Mouse (Mus musculus) lung, postnatal 0 days (tissue): ENCODE results near the gene Npr1. TPM values are rescaled to one million over a fixed set of nuclear protein-coding genes. Genes with fewer than 3 reads are reported as not detected.
A peak's percentile ranks its signal among the peaks of the same experiment; 100 is the strongest.

ENCODE experiments used
- ATAC-seq: fragments of 200-750 bp; cut with Nextera tagmentation; 2 replicates; pipeline ENCODE4 v1.8.0; 2017; ENCODE audit warnings: moderate library complexity
- DNase-seq: peaks from one replicate; pipeline ENCODE4 v3.0.0-alpha.2; 2016; ENCODE audit warnings: low spot score
- H3K27ac ChIP-seq: fragments of 300-500 bp; sonication (generic); 2 replicates; pipeline ENCODE4 v1.5.1; 2014; ENCODE audit warnings: antibody characterized with exemption, mild to moderate bottlenecking, low read length, mixed read lengths
- H3K27me3 ChIP-seq: fragments of 300-500 bp; sonication (generic); replicated peaks from 2 replicates; pipeline ENCODE4 v1.6.1; 2014; ENCODE audit warnings: low read length, mixed read lengths; ENCODE audit not compliant: insufficient read depth
- H3K36me3 ChIP-seq: fragments of 300-500 bp; sonication (generic); 2 replicates; pipeline ENCODE4 v1.6.1; 2014; ENCODE audit warnings: low read length, mixed read lengths; ENCODE audit not compliant: insufficient read depth
- H3K4me1 ChIP-seq: fragments of 300-500 bp; sonication (generic); 2 replicates; pipeline ENCODE4 v1.6.1; 2014; ENCODE audit warnings: antibody characterized with exemption, low read depth, low read length, mixed read lengths; ENCODE audit not compliant: insufficient read depth
- H3K4me2 ChIP-seq: fragments of 300-500 bp; sonication (generic); replicated peaks from 2 replicates; pipeline ENCODE4 v1.6.1; 2014; ENCODE audit warnings: low read depth, mild to moderate bottlenecking, low read length, moderate library complexity, mixed read lengths
- H3K4me3 ChIP-seq: fragments of 300-500 bp; sonication (generic); 2 replicates; pipeline ENCODE4 v1.5.1; 2014; ENCODE audit warnings: low read depth, low read length
- H3K9ac ChIP-seq: fragments of 300-500 bp; sonication (generic); replicated peaks from 2 replicates; pipeline ENCODE4 v1.6.1; 2014; ENCODE audit warnings: low read depth, mild to moderate bottlenecking
- H3K9me3 ChIP-seq: fragments of 300-500 bp; sonication (generic); 2 replicates; pipeline ENCODE4 v1.6.1; 2016; ENCODE audit warnings: low read length, mixed read lengths
- CTCF ChIP-seq: IDR thresholded peaks from 2 replicates; pipeline ENCODE4 v1.5.1; 2016; ENCODE audit warnings: antibody characterized with exemption, mild to moderate bottlenecking
- EP300 ChIP-seq: IDR thresholded peaks from 2 replicates; pipeline ENCODE4 v1.6.1; 2016; ENCODE audit warnings: antibody characterized with exemption, mild to moderate bottlenecking, control low read depth
- WGBS: fragments of 180-500 bp; shearing (Covaris S2); extraction: QIAGEN DNeasy Blood & Tissue Kit; methylation state at CpG from one replicate; pipeline ENCODE4 v1.1.7; 2014; 5-methylcytosine and 5-hydroxymethylcytosine counted together
- polyA plus RNA-seq: library from polyadenylated mRNA; unstranded; fragments of >200 nt; fragmentation: Nextera tagmentation; extraction: Ambion mirVana; gene quantifications from 2 replicates; pipeline ENCODE4 v1.2.1, GENCODE M21; 2015

Npr1 gene
- polyA plus RNA-seq, 1 experiment from 2014 or later, result 30.0 TPM

DNA sequence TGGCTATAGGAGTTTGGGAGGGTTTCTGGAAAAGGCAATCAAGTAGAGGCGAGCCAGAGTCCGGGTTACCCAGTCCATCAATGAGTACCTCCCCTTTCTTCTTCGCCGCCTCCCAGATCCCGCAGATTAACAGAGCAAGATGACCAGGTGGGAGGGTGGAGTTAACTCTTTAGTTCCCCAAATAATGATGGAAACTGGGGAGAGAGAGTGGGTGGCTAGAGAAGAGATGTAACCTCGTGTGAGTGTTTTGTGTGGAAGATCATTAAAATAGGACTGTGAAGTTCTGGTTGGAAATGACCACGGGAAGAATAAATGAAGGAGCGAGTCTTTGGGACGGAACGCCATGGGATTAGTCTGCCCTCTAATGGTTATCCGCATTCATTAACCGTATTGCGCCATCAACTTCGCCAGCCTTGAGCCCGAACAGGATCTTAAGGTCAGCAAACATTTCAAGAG is 673 bp upstream of the Npr1 start:
- Histone ChIP-seq H3K9ac (0 out of 2 replicates have a peak overlapping the region, but pooled peaks have one; percentile 32), H3K9me3 (no peaks in the 10 kb centered on the region), H3K4me1 (no peaks in the 10 kb centered on the region; the same call in 1 of the 2 replicates), H3K4me3 (peak overlapping the region; percentile 71), H3K27me3 (no peaks in the 10 kb centered on the region), H3K36me3 (no peaks in the 10 kb centered on the region), H3K4me2 (peak overlapping the region; percentile 91), H3K27ac (peak overlapping the region; percentile 81)
- WGBS, result under 1% methylated on average over 15 of the region's 15 CpGs
- ATAC-seq (peak; percentile 64), DNase-seq (peak; percentile 95)
- TF ChIP-seq CTCF (peak; percentile 90), EP300 (peak; percentile 59)

DNA sequence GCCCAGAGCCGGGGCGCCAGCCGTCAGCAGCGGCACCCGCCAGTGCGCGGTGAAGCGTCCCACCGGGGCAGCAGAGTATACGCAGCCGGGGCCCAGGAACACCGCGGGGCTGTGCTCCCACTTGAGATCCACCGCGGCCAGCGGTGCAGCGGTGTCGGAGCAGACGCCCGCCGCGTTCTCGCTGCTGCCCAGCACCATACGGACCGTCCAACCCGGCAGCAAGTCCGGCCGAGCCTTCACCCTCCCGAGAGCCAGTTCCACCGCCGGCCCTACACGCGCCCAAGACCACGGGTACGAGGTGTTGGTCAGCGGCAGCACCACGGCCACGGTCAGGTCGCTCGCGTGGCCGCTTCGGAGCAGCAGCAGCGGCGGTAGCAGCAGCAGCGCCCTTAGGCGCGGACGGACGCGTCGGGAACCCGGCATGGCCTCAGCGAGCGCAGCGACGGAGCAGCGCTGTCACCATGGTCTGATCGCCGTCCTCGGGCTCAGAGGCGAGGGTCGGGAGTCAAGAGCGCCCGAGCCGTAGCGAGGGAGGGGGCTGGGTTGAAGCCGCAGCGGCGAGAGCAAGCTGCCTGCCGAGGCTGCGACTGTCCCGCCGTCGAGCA is 483 bp downstream of the Npr1 start:
- Histone ChIP-seq H3K36me3 (no peaks in the 10 kb centered on the region), H3K27ac (peak overlapping the region; percentile 89), H3K9ac (peak overlapping the region; percentile 74), H3K27me3 (no peaks in the 10 kb centered on the region), H3K9me3 (no peaks in the 10 kb centered on the region), H3K4me3 (peak overlapping the region; percentile 71), H3K4me1 (no peaks in the 10 kb centered on the region; the same call in 1 of the 2 replicates), H3K4me2 (peak overlapping the region; percentile 91)
- WGBS, result under 1% methylated on average over 73 of the region's 75 CpGs
- TF ChIP-seq EP300 (no peak), CTCF (no peak)
- DNase-seq, result peak; percentile 31
- ATAC-seq, result peak; percentile 34

DNA sequence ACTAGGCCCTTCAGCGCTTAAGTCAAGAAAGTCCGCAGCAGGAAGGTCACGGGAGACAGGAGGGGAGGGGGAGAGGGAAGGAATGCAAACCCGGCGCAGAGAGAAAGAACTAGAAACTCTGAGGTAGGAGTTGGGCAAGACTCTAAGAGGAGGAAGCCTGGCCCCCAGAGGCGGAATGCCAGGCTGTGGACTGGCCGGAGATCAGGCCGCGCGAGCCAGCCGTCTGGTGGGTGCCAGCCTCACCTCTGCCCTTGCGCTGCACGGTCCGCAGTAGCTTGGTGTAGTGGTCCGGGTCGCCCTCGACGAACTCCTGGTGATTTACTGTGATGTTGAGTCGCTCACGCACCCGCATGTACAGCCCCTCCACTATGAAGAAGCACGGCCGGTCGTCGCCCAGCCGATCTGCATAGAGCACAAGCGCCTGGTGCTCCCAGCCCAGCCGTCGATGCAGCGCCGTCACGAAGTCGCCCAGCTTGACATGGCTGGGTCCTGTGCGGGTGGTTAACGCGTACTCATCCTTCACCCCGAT is 1.1 kb downstream of the Npr1 start:
- no peak; the same call in 1 of the 2 replicates for TF ChIP-seq CTCF
- TF ChIP-seq EP300, result no peak
- H3K27me3 ChIP-seq, result no peaks in the 10 kb centered on the region
- WGBS, result 6% methylated on average over 31 of the region's 37 CpGs
- H3K9me3 ChIP-seq, result no peaks in the 10 kb centered on the region
- ATAC-seq, result peak; percentile 75
- no peaks in the 10 kb centered on the region for H3K36me3 ChIP-seq
- H3K4me1 ChIP-seq, result no peaks in the 10 kb centered on the region; the same call in 1 of the 2 replicates
- peak overlapping the region; percentile 74 for H3K9ac ChIP-seq
- H3K4me3 ChIP-seq, result peak overlapping the region; percentile 71
- H3K27ac ChIP-seq, result peak overlapping the region; percentile 89
- peak overlapping the region; percentile 91 for H3K4me2 ChIP-seq
- peak; percentile 94 for DNase-seq

DNA sequence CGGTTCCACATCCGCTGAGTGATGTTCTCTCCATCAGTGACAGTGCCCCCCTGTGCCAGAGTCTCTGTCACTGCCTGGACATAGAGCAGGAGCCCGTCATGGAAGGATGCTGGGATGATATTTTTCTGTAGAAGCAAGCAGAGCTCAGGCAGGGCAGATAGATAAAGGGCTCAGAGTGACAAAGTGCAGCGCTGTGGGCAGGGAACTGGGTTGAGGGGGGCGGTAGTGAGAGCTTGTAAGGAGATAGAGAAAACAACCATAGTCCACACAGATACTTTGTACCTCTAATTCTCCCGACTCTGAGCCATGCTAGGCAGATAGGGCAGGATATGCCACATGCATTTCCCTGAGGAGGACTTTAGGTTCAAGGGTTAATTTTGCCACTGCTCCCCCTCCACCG is 3.1 kb downstream of the Npr1 start:
- Histone ChIP-seq H3K36me3 (no peaks in the 10 kb centered on the region), H3K9me3 (no peaks in the 10 kb centered on the region), H3K9ac (no peak overlapping the region), H3K4me3 (0 out of 2 replicates have a peak overlapping the region, but pooled peaks have one; percentile 71), H3K27ac (no peak overlapping the region), H3K27me3 (no peaks in the 10 kb centered on the region), H3K4me1 (no peaks in the 10 kb centered on the region; the same call in 1 of the 2 replicates), H3K4me2 (peak overlapping the region; percentile 91)
- TF ChIP-seq CTCF (peak; percentile 12; the same call in 1 of the 2 replicates), EP300 (no peak)
- no peak for ATAC-seq
- WGBS, result 43% methylated on average over 7 of the region's 7 CpGs
- DNase-seq, result no peak

DNA sequence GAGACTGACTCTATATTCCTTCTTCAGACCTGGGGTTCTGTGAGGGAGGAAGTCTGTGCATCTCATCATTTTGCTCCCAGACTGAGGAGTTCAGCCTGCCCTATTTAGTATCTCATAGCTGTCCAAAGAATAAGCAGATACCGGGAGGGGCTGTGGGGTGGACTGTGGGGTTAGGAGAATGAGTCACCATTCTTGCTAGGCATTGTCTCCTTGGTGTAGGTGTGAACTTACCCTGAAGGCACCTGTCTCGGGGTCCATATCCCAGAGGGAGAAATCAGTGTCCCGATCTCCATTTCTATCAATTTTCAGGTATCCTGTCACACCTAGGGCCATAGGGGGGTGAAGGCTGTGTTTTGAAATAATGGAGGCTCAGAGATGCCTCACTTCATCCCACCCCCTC is 3.7 kb downstream of the Npr1 start:
- Histone ChIP-seq H3K4me2 (no peak overlapping the region), H3K9me3 (no peaks in the 10 kb centered on the region), H3K4me1 (no peaks in the 10 kb centered on the region; the same call in 1 of the 2 replicates), H3K4me3 (no peak overlapping the region), H3K9ac (no peak overlapping the region), H3K27ac (no peak overlapping the region), H3K36me3 (no peaks in the 10 kb centered on the region), H3K27me3 (no peaks in the 10 kb centered on the region)
- TF ChIP-seq CTCF (no peak), EP300 (no peak)
- DNase-seq (no peak), ATAC-seq (no peak)
- WGBS, result 83% methylated on average over 3 of the region's 3 CpGs

DNA sequence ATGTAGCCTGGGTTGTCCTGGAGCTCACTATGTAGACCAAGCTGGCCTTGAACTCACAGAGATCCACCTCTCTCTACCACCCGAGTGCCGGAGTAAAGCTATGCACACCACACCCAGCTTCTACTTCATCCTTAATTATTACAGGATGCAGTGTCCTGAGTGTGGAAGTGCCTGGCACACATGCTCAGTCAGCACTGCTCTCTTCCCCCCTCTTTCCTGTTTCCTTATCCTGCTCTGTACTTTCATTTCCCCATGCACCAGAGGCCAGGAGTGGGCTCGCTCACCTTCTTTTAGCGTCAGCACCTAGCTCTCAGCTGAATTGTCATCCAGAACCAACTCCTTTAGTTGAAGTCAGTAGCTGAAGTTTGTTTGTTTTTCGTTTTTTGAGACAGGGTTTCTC is 5.4 kb downstream of the Npr1 start:
- H3K4me1 ChIP-seq, result no peaks in the 10 kb centered on the region; the same call in 1 of the 2 replicates
- no peak overlapping the region for H3K9ac ChIP-seq
- ATAC-seq (no peak), DNase-seq (no peak)
- H3K4me3 ChIP-seq, result no peak overlapping the region
- no peaks in the 10 kb centered on the region for H3K27me3 ChIP-seq
- TF ChIP-seq EP300 (no peak), CTCF (no peak)
- H3K27ac ChIP-seq, result no peak overlapping the region
- 0 out of 2 replicates have a peak, but pooled peaks cover 6% of the 10 kb centered on the region for H3K36me3 ChIP-seq
- no peak overlapping the region for H3K4me2 ChIP-seq
- 56% methylated on average over 5 of the region's 5 CpGs for WGBS
- H3K9me3 ChIP-seq, result no peaks in the 10 kb centered on the region
